Mouse (Mus musculus) R1 (cell line): ENCODE results near the gene Gramd2.

ENCODE experiments used
- DNase-seq: peaks from one replicate; pipeline ENCODE4 v3.0.0-alpha.2; 2018; ENCODE audit warnings: low read depth, low spot score

Gene Gramd2

DNA sequence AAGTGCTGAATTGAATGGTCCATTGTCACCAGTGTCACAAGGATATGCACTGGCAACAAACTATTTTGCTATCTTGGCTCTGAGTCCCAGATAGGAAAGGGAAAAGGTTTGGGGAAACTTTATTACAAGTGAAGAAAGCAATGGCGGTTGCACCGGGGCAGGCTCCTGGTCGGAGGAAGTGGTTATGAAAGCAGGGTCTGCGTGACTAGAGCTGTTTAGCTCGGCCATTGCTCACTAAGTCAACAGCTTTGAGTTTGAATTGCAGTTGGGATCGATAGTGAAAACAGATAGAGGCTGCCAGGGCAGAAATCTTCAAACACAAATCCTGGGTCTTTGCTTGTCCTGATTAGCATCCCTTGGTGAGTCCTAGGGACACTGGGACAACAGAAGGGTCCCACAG, 12.0 kb upstream of the Gramd2 start:
- DNase-seq, result peak; percentile 7

GRCm38 (mm10) chr9:59668473-59668872, 11.5 kb upstream of the Gramd2 start:
- peak; percentile 50 for DNase-seq

GRCm38 (mm10) chr9:59669172-59669571, 10.8 kb upstream of the Gramd2 start:
- DNase-seq, result peak; percentile 60

GRCm38 (mm10) chr9:59672195-59672894, 7.6 kb upstream of the Gramd2 start:
- no peak for DNase-seq

DNA sequence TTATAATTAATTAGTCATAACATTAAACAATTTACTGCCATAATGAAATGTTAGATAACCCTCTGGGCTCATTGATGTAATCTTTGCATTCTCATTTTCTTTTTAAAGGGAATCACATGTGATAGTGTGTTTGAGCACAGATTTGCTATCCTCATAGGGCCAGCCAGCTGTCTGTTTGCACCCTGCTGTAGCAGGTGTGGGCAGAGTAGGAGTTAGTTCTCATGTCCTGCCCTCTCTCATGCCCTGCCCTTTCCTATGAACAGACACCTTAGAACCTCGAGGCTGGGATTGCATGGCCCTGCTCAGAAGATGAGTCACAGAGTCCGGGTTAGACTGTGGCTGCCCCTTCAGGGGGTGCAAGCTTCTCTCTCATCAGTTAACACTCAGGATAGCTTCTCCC, 6.5 kb upstream of the Gramd2 start:
- DNase-seq, result no peak

DNA sequence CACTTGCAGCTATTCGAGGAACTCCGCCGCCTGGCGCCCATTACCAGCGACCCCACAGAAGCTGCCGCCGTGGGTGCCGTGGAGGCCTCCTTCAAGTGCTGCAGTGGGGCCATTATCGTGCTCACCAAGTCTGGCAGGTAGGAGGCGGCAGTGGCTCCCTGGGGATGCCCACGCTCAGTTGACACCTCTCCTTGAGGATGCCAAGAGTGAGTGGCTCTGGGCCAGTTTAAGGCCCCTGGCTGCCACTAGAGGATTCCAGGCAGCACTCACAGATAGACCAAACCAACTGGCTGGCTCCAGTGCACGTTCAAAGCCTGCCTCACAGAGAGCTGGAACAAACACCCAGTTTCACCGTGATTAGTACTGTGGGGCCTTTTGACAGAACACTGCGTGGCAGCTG, 4.3 kb upstream of the Gramd2 start:
- DNase-seq, result no peak

DNA sequence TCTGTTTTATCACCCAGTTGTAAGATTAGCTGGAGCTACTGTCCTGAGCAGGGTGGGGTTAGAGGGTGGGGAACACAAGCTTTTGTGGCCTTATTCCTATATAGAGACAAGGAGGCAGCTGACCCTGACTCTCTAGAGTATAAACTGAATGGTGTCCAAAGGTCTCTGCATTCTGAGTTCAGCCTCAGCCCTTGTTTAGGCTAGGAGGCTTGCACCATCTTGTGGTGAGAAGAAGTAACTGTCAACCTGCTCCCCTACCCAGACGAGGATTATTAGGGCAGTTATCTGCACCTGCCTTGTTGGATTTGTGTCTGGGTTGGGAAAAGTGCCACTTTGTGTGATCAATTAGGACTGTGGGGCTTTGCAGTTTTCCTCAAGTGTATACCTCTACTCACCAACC, 1.6 kb upstream of the Gramd2 start:
- DNase-seq, result peak; percentile 78

DNA sequence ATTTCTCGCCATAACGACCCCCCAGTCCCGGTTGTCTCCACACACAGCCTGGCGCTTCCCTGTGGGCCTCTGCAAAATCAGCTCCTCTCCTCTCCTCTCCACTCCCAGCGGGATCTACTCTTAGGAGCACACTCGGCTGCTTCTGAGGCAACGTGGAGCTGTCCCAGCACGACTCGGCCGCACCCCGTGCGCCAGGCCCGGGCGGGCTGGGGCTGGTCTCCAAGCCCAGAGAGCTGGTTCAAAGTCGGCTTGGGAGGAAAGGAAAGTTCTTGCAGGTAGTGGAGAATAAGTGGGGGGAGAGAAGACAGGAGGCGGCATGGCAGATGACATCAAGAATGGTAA, 561 bp downstream of the Gramd2 start:
- DNase-seq, result peak; percentile 69

GRCm38 (mm10) chr9:59684020-59684419, 4.1 kb downstream of the Gramd2 start:
- DNase-seq, result no peak

DNA sequence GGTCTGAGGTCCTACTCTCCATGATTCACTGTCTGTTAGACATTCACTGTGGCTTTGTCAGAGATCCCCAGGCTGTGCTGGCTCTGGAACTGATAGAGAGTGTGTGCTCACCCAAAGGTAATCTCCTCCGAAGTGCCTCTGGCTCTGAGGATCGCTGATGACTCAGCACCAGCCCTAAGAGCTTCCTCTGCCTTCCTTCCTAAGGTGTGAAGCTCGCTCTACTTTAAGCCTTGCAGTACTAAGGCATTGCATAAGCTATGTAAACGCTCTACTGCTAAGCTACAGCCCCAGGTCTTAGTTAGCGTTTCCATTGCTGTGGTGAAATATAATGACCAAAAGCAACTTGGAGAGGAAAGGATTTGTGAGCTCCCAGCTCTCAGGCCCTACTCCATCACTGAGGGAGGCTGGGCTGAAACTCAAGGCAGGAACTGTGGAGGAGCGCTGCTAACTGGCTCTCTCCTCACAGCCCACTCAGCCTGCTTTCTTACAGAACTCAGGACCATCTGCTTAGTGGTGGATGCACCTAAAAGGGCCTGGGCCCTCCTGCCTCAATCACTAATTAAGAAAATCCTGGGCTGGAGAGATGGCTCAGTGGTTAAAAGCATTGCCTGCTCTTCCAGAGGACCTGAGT, 7.6 kb downstream of the Gramd2 start:
- DNase-seq, result peak; percentile 47

GRCm38 (mm10) chr9:59691635-59692094, 11.7 kb downstream of the Gramd2 start:
- DNase-seq, result peak; percentile 66

DNA sequence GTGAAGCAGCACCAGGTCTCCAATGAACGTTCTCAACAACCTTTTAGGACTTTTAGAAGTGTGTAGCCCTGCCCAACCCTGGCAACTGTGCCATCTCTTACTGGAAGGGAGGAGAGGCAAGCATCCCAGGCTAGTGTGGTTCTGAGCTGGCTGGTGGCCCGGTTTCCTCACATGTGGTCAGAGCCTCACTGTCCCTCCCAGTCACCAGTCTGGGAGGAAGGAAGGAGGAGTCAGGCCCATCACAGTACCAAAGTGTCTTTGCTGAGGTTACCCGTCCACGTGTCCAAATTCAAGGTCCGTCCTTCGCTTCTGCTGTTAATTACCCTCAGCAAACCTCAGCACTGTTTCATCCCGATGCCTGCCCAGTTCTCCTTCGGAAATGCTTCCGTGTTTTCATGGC, 12.2 kb downstream of the Gramd2 start:
- DNase-seq, result no peak

GRCm38 (mm10) chr9:59694571-59695450, 14.9 kb downstream of the Gramd2 start:
- no peak for DNase-seq

DNA sequence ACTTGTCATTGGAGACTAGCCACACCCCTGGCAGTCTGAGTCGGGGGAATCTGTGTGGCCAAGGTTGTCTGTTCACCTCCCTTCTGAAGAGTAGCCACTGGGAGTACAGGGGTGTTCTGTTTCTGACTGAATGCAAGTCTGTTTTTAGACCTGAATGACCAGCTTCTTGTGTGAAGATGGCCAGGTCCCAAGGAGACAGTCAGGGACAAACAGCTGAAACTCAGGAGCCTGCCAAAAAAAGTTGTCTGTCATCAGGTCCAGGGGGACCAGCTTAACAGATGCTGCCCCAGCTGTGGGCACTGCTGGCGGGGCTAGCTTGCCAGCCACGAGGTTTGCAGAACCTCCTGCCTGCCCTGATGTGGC, 15.5 kb downstream of the Gramd2 start:
- no peak for DNase-seq

DNA sequence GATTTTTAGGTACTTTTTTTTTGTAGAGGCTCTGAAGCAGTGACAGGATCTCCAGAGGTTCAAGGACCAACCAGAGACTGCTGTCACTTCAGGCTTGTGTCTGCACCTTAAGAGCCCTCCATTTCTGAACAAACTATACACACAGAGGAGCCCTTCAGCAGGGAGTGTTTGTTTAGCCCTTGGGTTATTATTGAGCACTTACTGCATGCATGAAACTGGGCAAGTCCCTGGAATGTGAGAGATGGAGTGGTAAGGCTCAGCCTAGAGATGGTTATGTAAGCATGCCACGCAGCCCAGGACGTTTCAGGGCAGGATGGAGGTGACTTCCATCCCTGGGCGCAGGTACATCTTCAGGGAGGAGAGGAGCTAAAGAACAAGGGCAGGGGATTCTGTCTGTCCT, 16.4 kb downstream of the Gramd2 start:
- DNase-seq, result no peak

GRCm38 (mm10) chr9:59701094-59701493, 21.1 kb downstream of the Gramd2 start:
- no peak for DNase-seq

GRCm38 (mm10) chr9:59703099-59703498, 23.2 kb downstream of the Gramd2 start:
- no peak for DNase-seq

- DNase-seq, result peak; percentile 90
Measured at GRCm38 (mm10) chr9:59706850-59707825, 27.2 kb downstream of the Gramd2 start.

DNA sequence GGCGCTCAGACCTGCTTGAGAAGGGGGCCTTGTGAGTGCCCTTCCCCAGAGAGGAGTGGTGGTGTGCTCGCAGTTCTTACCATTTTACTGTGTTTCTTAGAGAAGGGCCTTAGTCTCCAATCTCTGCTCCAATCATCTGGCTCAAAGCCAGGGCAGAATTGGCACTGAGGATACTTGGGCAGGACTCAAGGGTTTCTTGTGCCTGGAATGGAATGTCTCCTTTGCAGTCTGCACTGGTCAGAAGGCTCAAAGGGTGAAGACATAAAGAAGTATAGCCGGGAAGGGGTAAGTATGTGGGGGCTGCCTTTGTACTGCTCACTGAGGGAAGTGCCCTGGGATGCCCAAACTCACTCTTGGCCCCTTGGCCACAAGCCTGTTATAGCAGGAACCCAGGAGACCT, 29.3 kb downstream of the Gramd2 start:
- no peak for DNase-seq

- no peak for DNase-seq
Measured at GRCm38 (mm10) chr9:59716275-59716898, 36.4 kb downstream of the Gramd2 start.

DNA sequence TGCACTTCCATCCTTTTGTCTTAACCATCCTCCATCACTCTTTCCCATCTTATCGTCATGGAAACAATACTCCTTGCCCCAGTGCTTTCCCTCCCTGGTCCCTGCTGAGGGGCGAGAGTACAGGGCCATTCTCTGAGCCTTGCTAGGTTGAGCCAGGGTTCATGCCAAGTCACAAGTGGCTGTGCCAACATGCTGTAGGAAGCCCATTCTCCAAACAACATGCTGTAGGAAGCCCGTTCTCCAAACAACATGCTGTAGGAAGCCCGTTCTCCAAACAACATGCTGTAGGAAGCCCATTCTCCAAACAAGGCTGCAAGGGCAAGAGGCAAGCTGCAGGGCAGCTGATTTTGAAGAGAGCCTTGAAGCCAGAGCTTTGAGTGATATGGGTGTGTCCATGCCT, 38.3 kb downstream of the Gramd2 start:
- no peak for DNase-seq
